9 mouse cellular contexts compared by ENCODE assay signal in genomic region chr11:117310341-117311107, GRCm38 (mm10).
DNase-seq lines count a peak whose midpoint lies in the region; ATAC-seq lines count a peak whose summit lies in the region.
"Had no signal": no experiment of that assay in that cellular context is flagged by ENCODE, and none has a peak within 500 bp of the region (broad histone marks: within the 10 kb centered on the region; RNA-seq: fewer than 3 reads in every experiment).

No protein-coding gene starts in this region.

- WGBS in heart, embryonic 15.5 days = 70% methylated on average over 12 of the region's 12 CpGs
- WGBS in midbrain, embryonic 16.5 days = 83% methylated on average over 12 of the region's 12 CpGs
- 90% methylated on average over 12 of the region's 12 CpGs for WGBS in midbrain, embryonic 11.5 days
- whole genome bisulfite sequencing in stomach, embryonic 14.5 days = 81% methylated on average over 12 of the region's 12 CpGs

- peaks cover 96% of the 10 kb centered on the region for H3K4me1 ChIP-seq in heart, embryonic 15.5 days (replicated peaks)
- H3K4me1 ChIP-seq in midbrain, embryonic 16.5 days (ENCODE audit: control insufficient read depth, insufficient read depth, low read length) = peaks cover 14% of the 10 kb centered on the region; the same call in 1 of the 2 replicates
- peaks cover 20% of the 10 kb centered on the region for H3K4me1 ChIP-seq in midbrain, embryonic 11.5 days (ENCODE audit: control insufficient read depth, insufficient read depth, low read length)
- peaks cover 77% of the 10 kb centered on the region for H3K4me1 ChIP-seq in stomach, embryonic 14.5 days (ENCODE audit: control insufficient read depth, insufficient read depth, low read length)

- H3K27me3 ChIP-seq in heart, embryonic 15.5 days = no peaks in the 10 kb centered on the region
- no peaks in the 10 kb centered on the region for H3K27me3 ChIP-seq in midbrain, embryonic 16.5 days (ENCODE audit: control insufficient read depth, insufficient read depth, low read depth, low read length)
- no peaks in the 10 kb centered on the region for H3K27me3 ChIP-seq in midbrain, embryonic 11.5 days (ENCODE audit: control insufficient read depth, insufficient read depth, low read length)
- H3K27me3 ChIP-seq in stomach, embryonic 14.5 days (ENCODE audit: control insufficient read depth, insufficient read depth, low read length) = no peaks in the 10 kb centered on the region

- no peak overlapping the region for H3K4me3 ChIP-seq in heart, embryonic 15.5 days
- H3K4me3 ChIP-seq in midbrain, embryonic 16.5 days (ENCODE audit: low read depth, low read length) = no peak overlapping the region
- no peak overlapping the region for H3K4me3 ChIP-seq in midbrain, embryonic 11.5 days (ENCODE audit: low read depth, low read length)
- H3K4me3 ChIP-seq in stomach, embryonic 14.5 days (ENCODE audit: low read depth, low read length) = no peak overlapping the region

- H3K27ac ChIP-seq in heart, embryonic 15.5 days = peak overlapping the region; percentile 86
- H3K27ac ChIP-seq in midbrain, embryonic 16.5 days (ENCODE audit: low read length) = peak overlapping the region; percentile 20; the same call in 1 of the 2 replicates
- H3K27ac ChIP-seq in midbrain, embryonic 11.5 days (ENCODE audit: low read depth, low read length) = no peak overlapping the region
- peak overlapping the region; percentile 40 for H3K27ac ChIP-seq in stomach, embryonic 14.5 days (ENCODE audit: low read length)

- no peak for DNase-seq in heart, adult 11 months
- DNase-seq in midbrain, embryonic 11.5 days (ENCODE audit: low spot score, missing footprints) = no peak
- DNase-seq in heart, postnatal 10 days = peak; percentile 39 to 40
- no peak for DNase-seq in left cerebral cortex, adult 9 months (ENCODE audit: low spot score in 2 of 2)
- DNase-seq in right cerebral cortex, adult 18-20 months = no peak
- DNase-seq: thymus, adult 18-20 months had no signal

- H3K9me3 ChIP-seq in heart, embryonic 15.5 days (replicated peaks) = no peaks in the 10 kb centered on the region
- no peaks in the 10 kb centered on the region for H3K9me3 ChIP-seq in midbrain, embryonic 16.5 days (replicated peaks; ENCODE audit: control insufficient read depth, low read length, poor library complexity, severe bottlenecking)
- no peaks in the 10 kb centered on the region for H3K9me3 ChIP-seq in midbrain, embryonic 11.5 days (ENCODE audit: control insufficient read depth, low read length)
- H3K9me3 ChIP-seq in stomach, embryonic 14.5 days (ENCODE audit: control insufficient read depth, low read depth, low read length) = no peaks in the 10 kb centered on the region

- H3K36me3 ChIP-seq in heart, embryonic 15.5 days = no peaks in the 10 kb centered on the region
- no peaks in the 10 kb centered on the region for H3K36me3 ChIP-seq in midbrain, embryonic 16.5 days (ENCODE audit: control insufficient read depth, insufficient read depth, low read length)
- no peaks in the 10 kb centered on the region for H3K36me3 ChIP-seq in midbrain, embryonic 11.5 days (ENCODE audit: control insufficient read depth, insufficient read depth, low read length)
- no peaks in the 10 kb centered on the region; the same call in 1 of the 2 replicates for H3K36me3 ChIP-seq in stomach, embryonic 14.5 days (ENCODE audit: control insufficient read depth, insufficient read depth, low read length)

- no peak overlapping the region for H3K4me2 ChIP-seq in heart, embryonic 15.5 days
- no peak overlapping the region for H3K4me2 ChIP-seq in midbrain, embryonic 16.5 days (ENCODE audit: low read length)
- no peak overlapping the region for H3K4me2 ChIP-seq in midbrain, embryonic 11.5 days
- H3K4me2 ChIP-seq in stomach, embryonic 14.5 days (replicated peaks; ENCODE audit: low read depth, low read length) = no peak overlapping the region

- H3K9ac ChIP-seq in heart, embryonic 15.5 days = 0 out of 2 replicates have a peak overlapping the region, but pooled peaks have one; percentile 15
- H3K9ac ChIP-seq in midbrain, embryonic 16.5 days (ENCODE audit: low read depth, low read length) = no peak overlapping the region
- H3K9ac ChIP-seq in midbrain, embryonic 11.5 days (ENCODE audit: low read length) = no peak overlapping the region
- H3K9ac ChIP-seq in stomach, embryonic 14.5 days (replicated peaks; ENCODE audit: low read depth, low read length) = no peak overlapping the region

- intact Hi-C loops in heart, postnatal 10 days (cut with DNase I) = no loop called here

- no peak for ATAC-seq in heart, embryonic 15.5 days (replicated peaks; ENCODE audit: insufficient number of reproducible peaks, insufficient read depth, low FRiP score, low read depth)
- ATAC-seq in midbrain, embryonic 16.5 days = no peak
- no peak for ATAC-seq in midbrain, embryonic 11.5 days (ENCODE audit: low FRiP score)
- no peak for ATAC-seq in stomach, embryonic 14.5 days (ENCODE audit: insufficient number of reproducible peaks, insufficient read depth, low FRiP score, low read depth)

Comparison
In these comparisons a context has a peak if more than half of its experiments do, and no peak if none do; other contexts are left out.
1. DNase-seq: peak in heart, postnatal 10 days (2 of 2); none in heart, adult 11 months (single experiment), midbrain, embryonic 11.5 days (single experiment), left cerebral cortex, adult 9 months (0 of 2) and right cerebral cortex, adult 18-20 months (single experiment).